Mouse (Mus musculus) midbrain, postnatal 0 days (tissue): ENCODE data around the gene Mien1. TPM values are rescaled to one million over a fixed set of nuclear protein-coding genes. Genes with fewer than 3 reads are reported as not detected.

ENCODE experiments used
- ATAC-seq: fragments of 200-750 bp; cut with Nextera tagmentation; 2 replicates; pipeline ENCODE4 v1.8.0; 2017; ENCODE audit warnings: moderate number of reproducible peaks, mild to moderate bottlenecking, moderate TSS enrichment, moderate library complexity; ENCODE audit not compliant: low FRiP score
- DNase-seq: peaks from one replicate; pipeline ENCODE4 v3.0.0-alpha.2; 2015; ENCODE audit warnings: low spot score
- H3K27ac ChIP-seq: fragments of 300-500 bp; sonication (generic); 2 replicates; pipeline ENCODE4 v1.5.1; 2014; ENCODE audit warnings: low read depth, mild to moderate bottlenecking, low read length, mixed read lengths
- H3K27me3 ChIP-seq: fragments of 300-500 bp; sonication (generic); 2 replicates; pipeline ENCODE4 v1.6.1; 2014; ENCODE audit warnings: low read length, control low read depth, mixed read lengths; ENCODE audit not compliant: insufficient read depth
- H3K36me3 ChIP-seq: fragments of 300-500 bp; sonication (generic); 2 replicates; pipeline ENCODE4 v1.6.1; 2014; ENCODE audit warnings: low read length, control low read depth, mixed read lengths; ENCODE audit not compliant: insufficient read depth
- H3K4me1 ChIP-seq: fragments of 300-500 bp; sonication (generic); 2 replicates; pipeline ENCODE4 v1.6.1; 2014; ENCODE audit warnings: mild to moderate bottlenecking, control low read depth, antibody characterized with exemption, low read length, mixed read lengths; ENCODE audit not compliant: insufficient read depth
- H3K4me2 ChIP-seq: fragments of 300-500 bp; sonication (generic); 2 replicates; pipeline ENCODE4 v1.6.1; 2014; ENCODE audit warnings: low read depth, mild to moderate bottlenecking, low read length, mixed read lengths; ENCODE audit not compliant: poor library complexity, severe bottlenecking
- H3K4me3 ChIP-seq: fragments of 300-500 bp; sonication (generic); 2 replicates; pipeline ENCODE4 v1.5.1; 2014; ENCODE audit warnings: low read depth, mild to moderate bottlenecking, low read length, moderate library complexity
- H3K9ac ChIP-seq: fragments of 300-500 bp; sonication (generic); replicated peaks from 2 replicates; pipeline ENCODE4 v1.6.1; 2014; ENCODE audit warnings: mild to moderate bottlenecking, low read length, moderate library complexity, mixed read lengths; ENCODE audit not compliant: poor library complexity, severe bottlenecking
- H3K9me3 ChIP-seq: fragments of 300-500 bp; sonication (generic); 2 replicates; pipeline ENCODE4 v1.6.1; 2016; ENCODE audit warnings: low read length, control low read depth
- CTCF ChIP-seq: IDR thresholded peaks from 2 replicates; pipeline ENCODE4 v1.5.1; 2016; ENCODE audit warnings: antibody characterized with exemption, mild to moderate bottlenecking
- WGBS: fragments of 180-500 bp; shearing (Covaris S2); extraction: QIAGEN DNeasy Blood & Tissue Kit; methylation state at CpG from one replicate; pipeline ENCODE4 v1.1.7; 2014; 5-methylcytosine and 5-hydroxymethylcytosine counted together
- polyA plus RNA-seq: library from polyadenylated mRNA; unstranded; fragments of >200 nt; fragmentation: Nextera tagmentation; extraction: Ambion mirVana; gene quantifications from 2 replicates; pipeline ENCODE4 v1.2.1, GENCODE M21; 2015
- total RNA-seq: library from RNA; depleted of rRNA; stranded (reverse); fragments of >200 nt; gene quantifications from 2 replicates; pipeline ENCODE4 v1.2.3, GENCODE M21; 2014

The Mien1 gene
- total and polyA plus RNA-seq, 2 experiments from 2014 or later, result 68.3 to 243 TPM

- H3K4me3 ChIP-seq, result peak overlapping the region; percentile 57
- WGBS, result under 1% methylated on average over 51 of the region's 64 CpGs
- peak; percentile 71 for TF ChIP-seq CTCF
- peak overlapping the region; percentile 67 for H3K9ac ChIP-seq
- peak overlapping the region; percentile 75 for H3K4me2 ChIP-seq
- peak overlapping the region; percentile 76 for H3K27ac ChIP-seq
- no peaks in the 10 kb centered on the region for H3K4me1 ChIP-seq
- H3K27me3 ChIP-seq, result peaks cover 7% of the 10 kb centered on the region
- H3K9me3 ChIP-seq, result no peaks in the 10 kb centered on the region
- H3K36me3 ChIP-seq, result no peaks in the 10 kb centered on the region
- DNase-seq (peak; percentile 82), ATAC-seq (peak; percentile 84)
Observed at GRCm38 (mm10) chr11:98457367-98458120, 18.8 kb upstream of the Mien1 start.

- 19% methylated on average over 9 of the region's 9 CpGs for WGBS
- no peak for DNase-seq
Observed at GRCm38 (mm10) chr11:98456945-98457344, 18.2 kb upstream of the Mien1 start.

GRCm38 (mm10) chr11:98456545-98456944 lies 17.8 kb upstream of the Mien1 start:
- Histone ChIP-seq H3K4me3 (no peak overlapping the region), H3K4me1 (no peaks in the 10 kb centered on the region), H3K4me2 (peak overlapping the region; percentile 75; the same call in 1 of the 2 replicates), H3K9me3 (no peaks in the 10 kb centered on the region), H3K27me3 (peaks cover 7% of the 10 kb centered on the region), H3K27ac (no peak overlapping the region), H3K9ac (no peak overlapping the region), H3K36me3 (no peaks in the 10 kb centered on the region)
- 77% methylated on average over 5 of the region's 5 CpGs for WGBS
- TF ChIP-seq CTCF, result no peak
- no peak for DNase-seq
- no peak for ATAC-seq

More at GRCm38 (mm10) chr11:98456945-98457344, 18.2 kb upstream of the Mien1 start:
- Histone ChIP-seq H3K9ac (peak overlapping the region; percentile 67), H3K9me3 (no peaks in the 10 kb centered on the region), H3K27ac (peak overlapping the region; percentile 76), H3K27me3 (peaks cover 7% of the 10 kb centered on the region), H3K4me3 (peak overlapping the region; percentile 57), H3K36me3 (no peaks in the 10 kb centered on the region), H3K4me2 (peak overlapping the region; percentile 75), H3K4me1 (no peaks in the 10 kb centered on the region)
- peak; percentile 58 for ATAC-seq
- TF ChIP-seq CTCF, result no peak

GRCm38 (mm10) chr11:98455484-98455883 lies 16.7 kb upstream of the Mien1 start:
- ATAC-seq, result no peak
- no peaks in the 10 kb centered on the region for H3K4me1 ChIP-seq
- H3K9ac ChIP-seq, result no peak overlapping the region

GRCm38 (mm10) chr11:98449921-98450771 lies 11.4 kb upstream of the Mien1 start:
- H3K4me1 ChIP-seq, result no peaks in the 10 kb centered on the region
- no peak for ATAC-seq
- peaks cover 7% of the 10 kb centered on the region; the same call in 1 of the 2 replicates for H3K27me3 ChIP-seq
- 83% methylated on average over 20 of the region's 20 CpGs for WGBS
- no peak overlapping the region for H3K27ac ChIP-seq
- H3K9ac ChIP-seq, result no peak overlapping the region
- no peak overlapping the region for H3K4me3 ChIP-seq
- H3K4me2 ChIP-seq, result no peak overlapping the region
- H3K9me3 ChIP-seq, result no peaks in the 10 kb centered on the region
- DNase-seq, result no peak
- TF ChIP-seq CTCF, result no peak
- H3K36me3 ChIP-seq, result no peaks in the 10 kb centered on the region

More at GRCm38 (mm10) chr11:98455484-98455883, 16.7 kb upstream of the Mien1 start:
- H3K36me3 ChIP-seq, result no peaks in the 10 kb centered on the region
- no peak overlapping the region for H3K27ac ChIP-seq
- H3K4me2 ChIP-seq, result no peak overlapping the region
- no peaks in the 10 kb centered on the region for H3K9me3 ChIP-seq
- H3K27me3 ChIP-seq, result peaks cover 7% of the 10 kb centered on the region
- no peak for DNase-seq
- WGBS, result 87% methylated on average over 4 of the region's 4 CpGs
- TF ChIP-seq CTCF, result peak; percentile 39
- H3K4me3 ChIP-seq, result no peak overlapping the region
